Mouse (Mus musculus) ovary, adult 10 weeks (tissue): ENCODE measurements around the gene Slc6a20a. TPM values are rescaled to one million over a fixed set of nuclear protein-coding genes. Genes with fewer than 3 reads are reported as not detected.

Experiments
- polyA plus RNA-seq: library from polyadenylated mRNA; stranded (reverse); fragments of 350-450 nt; fragmentation: Illumina TruSeq; extraction: RNeasy Lipid Tissue Mini Kit (QIAGEN cat#74804); gene quantifications from one replicate; pipeline ENCODE4 v1.2.3, GENCODE M21; 2014

Gene Slc6a20a
- polyA plus RNA-seq: 1.1 TPM

DNA sequence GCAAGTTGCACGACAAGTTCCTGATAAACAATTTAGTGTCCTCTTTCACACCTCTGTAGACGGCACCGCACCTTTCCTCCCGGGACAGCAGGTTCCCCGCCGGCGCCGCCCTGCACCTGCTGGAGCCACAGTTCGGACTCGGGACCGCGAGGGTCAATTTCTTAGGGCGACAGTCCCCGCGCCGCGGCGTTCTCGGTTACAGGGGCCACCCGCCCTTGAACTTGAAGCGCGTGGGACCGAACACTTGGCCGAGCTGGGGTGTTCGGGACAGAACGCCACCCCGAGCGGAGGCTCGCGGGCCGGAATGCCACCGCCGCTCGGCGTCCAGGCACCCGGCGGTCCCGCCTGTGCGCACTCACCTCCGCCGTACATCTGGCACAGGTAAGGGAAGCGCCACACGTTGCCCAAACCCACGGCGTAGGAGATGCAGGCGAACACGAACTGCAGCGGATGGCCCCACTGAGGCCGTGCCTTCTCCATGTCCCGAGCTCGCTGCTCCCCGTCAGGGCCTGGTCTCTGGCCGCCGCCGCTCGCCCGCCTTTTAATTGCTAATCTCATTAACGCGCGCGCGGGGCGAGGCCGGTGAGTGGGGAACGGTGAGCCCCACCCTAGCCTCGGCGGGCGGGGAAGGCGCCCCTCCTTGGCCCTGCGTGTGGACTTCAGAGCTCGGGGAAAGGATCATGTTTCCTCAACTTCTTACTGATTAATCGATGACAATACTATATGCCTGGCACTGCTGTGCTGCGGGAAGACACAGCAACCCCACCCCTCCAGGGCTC, at the start of gene Slc6a20a, which contains the start of gene Ccr9:
TSS of gene Slc6a20a (minus strand) at position 559 of the 779 bp plus-strand sequence.
TSS of gene Ccr9 (plus strand) at position 113 of the 779 bp plus-strand sequence.

DNA sequence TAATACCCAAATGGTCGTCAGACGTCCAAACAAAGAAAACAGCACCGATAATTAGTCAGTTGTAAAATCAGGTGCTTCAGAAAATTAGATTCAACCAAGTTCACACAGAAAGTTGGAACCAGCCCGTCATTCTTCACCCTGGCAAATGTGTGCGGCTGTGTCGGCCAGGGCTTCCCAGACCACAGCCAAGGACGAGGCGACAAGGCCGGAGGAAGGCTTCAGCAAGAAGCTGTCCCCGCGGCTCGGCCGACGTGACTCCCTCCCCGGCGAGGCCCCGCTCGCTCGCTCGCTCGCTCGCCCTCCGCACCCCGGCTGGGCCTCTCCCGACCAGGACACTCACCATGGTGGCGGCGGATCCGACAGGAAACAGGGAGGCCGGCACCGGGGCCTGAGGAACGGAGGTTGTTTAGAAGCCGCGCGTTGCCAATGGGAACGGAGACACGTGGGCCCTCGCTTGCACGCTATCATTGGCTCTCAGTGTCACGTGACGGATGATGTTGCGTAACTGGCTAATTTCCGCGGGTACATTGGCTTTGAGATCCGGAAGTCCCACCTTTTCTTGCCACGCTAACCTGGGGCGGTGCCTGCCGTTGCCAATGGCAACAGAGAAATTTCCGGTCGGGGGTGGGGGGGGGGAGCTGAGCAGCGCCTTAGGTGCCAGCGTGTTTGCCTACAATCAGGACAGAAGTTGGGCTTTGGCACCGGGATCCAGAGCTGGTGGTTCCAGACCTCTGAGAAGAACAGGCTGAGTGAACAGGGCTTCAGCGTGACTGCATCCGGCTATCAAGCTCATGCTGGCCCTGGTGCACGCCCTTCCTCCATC, 38.7 kb upstream of the Slc6a20a start, which contains the start of gene Lztfl1:
TSS of gene Lztfl1 (minus strand) at position 512 of the 823 bp plus-strand sequence.

DNA sequence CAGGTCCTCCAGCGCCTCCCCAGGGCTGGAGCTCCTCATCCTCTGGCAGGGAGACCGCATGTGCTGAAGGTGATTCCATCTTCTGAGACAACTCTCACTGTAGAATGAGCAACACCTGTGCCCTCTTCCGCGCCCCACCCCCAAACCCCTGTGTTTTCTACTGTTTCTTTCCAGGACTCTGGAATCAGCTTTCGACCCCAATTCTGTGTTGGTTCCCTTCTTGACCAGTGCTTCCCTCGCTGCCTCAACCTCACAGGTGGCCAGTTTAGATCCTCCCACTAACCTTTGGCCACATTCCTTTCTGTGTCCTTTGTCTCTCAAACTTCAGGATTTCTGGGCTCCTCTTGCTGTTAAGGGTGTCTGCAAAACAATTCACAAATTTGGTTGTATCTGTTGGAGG, 46.4 kb downstream of the Slc6a20a start, which contains the start of gene Slc6a20b:
TSS of gene Slc6a20b (minus strand) at position 285 of the 400 bp plus-strand sequence.

Other genes starting within 250 kb of the Slc6a20a start
- 20.3 TPM for gene Limd1, start 200.2 kb downstream of the Slc6a20a start, polyA plus RNA-seq
- gene Sacm1l, start 149.1 kb downstream of the Slc6a20a start, polyA plus RNA-seq: 201 TPM
- gene Slc6a20b, start 46.3 kb downstream of the Slc6a20a start, polyA plus RNA-seq: 0.26 TPM
- 0.54 TPM for gene Ccr9, start 446 bp downstream of the Slc6a20a start, polyA plus RNA-seq
- gene Lztfl1, start 38.8 kb upstream of the Slc6a20a start, polyA plus RNA-seq: 205 TPM
- gene Cxcr6, start 127.6 kb upstream of the Slc6a20a start, polyA plus RNA-seq: 4.3 TPM
- gene Fyco1, start 173.0 kb upstream of the Slc6a20a start, polyA plus RNA-seq: 21.8 TPM
- gene Xcr1, start 183.1 kb upstream of the Slc6a20a start, polyA plus RNA-seq: 0.80 TPM